In the genomic region with DNA sequence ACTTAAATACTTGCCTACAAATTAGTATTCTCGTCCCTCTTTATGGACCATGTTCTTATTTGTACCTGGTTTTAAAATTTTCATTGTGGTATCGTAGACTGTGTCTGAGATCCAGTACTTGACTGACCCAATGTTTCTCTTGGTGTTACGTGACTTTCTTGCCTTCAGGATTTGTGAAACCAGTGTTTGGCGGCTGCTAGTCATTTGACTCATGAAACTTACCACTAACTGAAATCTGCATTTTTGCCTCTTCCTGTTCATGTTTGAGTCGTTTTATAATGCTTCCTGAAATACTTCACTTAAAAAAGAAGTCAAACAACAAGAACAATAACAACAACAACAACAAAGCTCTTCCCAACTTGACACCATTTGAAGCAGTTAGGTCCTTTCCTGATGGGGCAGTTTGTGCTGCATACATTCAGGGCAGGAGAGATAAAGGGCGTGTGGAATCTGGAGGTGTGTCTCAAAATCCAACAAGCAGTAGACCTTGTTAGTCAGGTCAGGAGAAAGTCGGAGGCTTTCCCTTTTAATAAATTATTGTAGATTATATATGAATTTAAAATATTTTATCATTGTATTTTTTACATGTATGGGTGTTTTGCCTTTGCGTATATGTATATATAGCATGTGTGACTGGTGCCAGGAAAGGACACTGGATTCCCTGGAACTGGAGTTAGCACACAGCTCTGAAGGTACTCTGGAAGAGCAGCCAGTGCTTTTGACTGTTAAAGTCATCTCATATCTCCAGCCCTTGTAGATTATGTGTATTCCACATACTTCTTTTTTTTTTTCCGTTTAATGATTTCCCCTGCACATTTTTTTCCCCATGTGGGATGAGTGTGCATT, we compare ENCODE assay signal across 19 mouse cellular contexts.
"Had no signal": no experiment of that assay in that cellular context is flagged by ENCODE, and none has a peak within 500 bp of the region (broad histone marks: within the 10 kb centered on the region; RNA-seq: fewer than 3 reads in every experiment).

No protein-coding gene starts in this region.

- H3K4me3 ChIP-seq: midbrain, embryonic 10.5 days; midbrain, embryonic 12.5 days; myocyte; neural tube, embryonic 13.5 days; neural tube, embryonic 15.5 days had no signal

- DNase-seq: lung, adult 18-20 months; lung, embryonic 14.5 days; lung, postnatal 10 days; lung, postnatal 4 days; midbrain, embryonic 14.5 days; retina, postnatal 1 day; right cerebral cortex, adult 18-20 months; right cerebral cortex, postnatal 25 days; right cerebral cortex, postnatal 4 days; spleen, adult 18-20 months; thymus, adult 18-20 months; thymus, postnatal 14 days; thymus, postnatal 36 days had no signal

- H3K27me3 ChIP-seq: midbrain, embryonic 12.5 days; neural tube, embryonic 13.5 days; neural tube, embryonic 15.5 days had no signal

- H3K4me1 ChIP-seq: midbrain, embryonic 10.5 days; midbrain, embryonic 12.5 days; neural tube, embryonic 13.5 days; neural tube, embryonic 15.5 days had no signal

- H3K36me3 ChIP-seq: midbrain, embryonic 10.5 days; midbrain, embryonic 12.5 days; neural tube, embryonic 13.5 days; neural tube, embryonic 15.5 days had no signal

- H3K9me3 ChIP-seq: midbrain, embryonic 10.5 days; midbrain, embryonic 12.5 days; neural tube, embryonic 13.5 days; neural tube, embryonic 15.5 days had no signal

- H3K27ac ChIP-seq: midbrain, embryonic 10.5 days; midbrain, embryonic 12.5 days; neural tube, embryonic 13.5 days; neural tube, embryonic 15.5 days had no signal

- ATAC-seq: midbrain, embryonic 16.5 days had no signal

- H3K9ac ChIP-seq: lung, embryonic 14.5 days; midbrain, embryonic 12.5 days; neural tube, embryonic 13.5 days; neural tube, embryonic 15.5 days had no signal

- H3K4me2 ChIP-seq: lung, embryonic 14.5 days; midbrain, embryonic 12.5 days; neural tube, embryonic 13.5 days; neural tube, embryonic 15.5 days had no signal
